Mouse (Mus musculus) MEL (cell line): ENCODE data around the gene Tbxas1. TPM values are rescaled to one million over a fixed set of nuclear protein-coding genes. Genes with fewer than 3 reads are reported as not detected.

Source experiments
- DNase-seq: peaks from one replicate; pipeline ENCODE4 v3.0.0; 2011; ENCODE audit warnings: low read depth, low spot score
- H3K27ac ChIP-seq: 2 replicates; pipeline ENCODE4 v1.5.1; 2012; ENCODE audit warnings: low read depth, mild to moderate bottlenecking, control low read depth, low read length, moderate library complexity; ENCODE audit not compliant: control insufficient read depth
- H3K27me3 ChIP-seq, 2 experiments: fragments of 150-350 bp in 1 of 2; sonication (generic) in 1 of 2; 2 replicates each; pipeline ENCODE4 v1.6.1; 2012; ENCODE audit warnings: low read length in 2 of 2, mild to moderate bottlenecking in 2 of 2, improper control_type of control experiment in 1 of 2, moderate library complexity in 1 of 2; ENCODE audit not compliant: insufficient read depth in 2 of 2, control insufficient read depth in 1 of 2
- H3K36me3 ChIP-seq, 2 experiments: 2 replicates each; pipeline ENCODE4 v1.6.1; 2012 to 2014; ENCODE audit warnings: low read length in 2 of 2, improper control_type of control experiment in 1 of 2, inconsistent platforms in 1 of 2, mild to moderate bottlenecking in 1 of 2; ENCODE audit not compliant: insufficient read depth in 2 of 2, control insufficient read depth in 1 of 2
- H3K4me1 ChIP-seq, 2 experiments: fragments of 150-350 bp in 1 of 2; sonication (generic) in 1 of 2; 2 replicates each; pipeline ENCODE4 v1.6.1; 2012; ENCODE audit warnings: low read length in 2 of 2, improper control_type of control experiment in 1 of 2, mild to moderate bottlenecking in 1 of 2; ENCODE audit not compliant: insufficient read depth in 2 of 2, control insufficient read depth in 1 of 2
- H3K4me3 ChIP-seq, 2 experiments: fragments of 150-350 bp in 1 of 2; sonication (generic) in 1 of 2; 2 replicates each; pipeline ENCODE4 v1.5.1; 2012; ENCODE audit warnings: low read depth in 2 of 2, low read length in 2 of 2, mild to moderate bottlenecking in 2 of 2, moderate library complexity in 2 of 2, control low read depth in 1 of 2, improper control_type of control experiment in 1 of 2; ENCODE audit not compliant: control insufficient read depth in 1 of 2, insufficient read depth in 1 of 2
- H3K79me2 ChIP-seq: 2 replicates; pipeline ENCODE4 v1.6.1; 2012; ENCODE audit warnings: mild to moderate bottlenecking, low read length, moderate library complexity; ENCODE audit not compliant: control insufficient read depth, poor library complexity, insufficient read depth
- H3K9ac ChIP-seq: 2 replicates; pipeline ENCODE4 v1.6.1; 2012; ENCODE audit warnings: low read depth, mild to moderate bottlenecking, control low read depth, low read length, moderate library complexity; ENCODE audit not compliant: control insufficient read depth, poor library complexity, severe bottlenecking
- H3K9me3 ChIP-seq: fragments of 150-350 bp; sonication (generic); replicated peaks from 2 replicates; pipeline ENCODE4 v1.6.1; 2012; ENCODE audit warnings: mild to moderate bottlenecking, low read length, improper control_type of control experiment, moderate library complexity; ENCODE audit not compliant: insufficient read depth
- BHLHE40 ChIP-seq: IDR thresholded peaks from 2 replicates; pipeline ENCODE4 v1.6.1; 2012; ENCODE audit warnings: low read depth, mild to moderate bottlenecking, inconsistent platforms, low read length, improper control_type of control experiment, borderline replicate concordance
- CHD2 ChIP-seq: IDR thresholded peaks from 2 replicates; pipeline ENCODE4 v1.6.1; 2011; ENCODE audit warnings: low read length, improper control_type of control experiment
- E2F4 ChIP-seq: IDR thresholded peaks from 2 replicates; pipeline ENCODE4 v1.6.1; 2011; ENCODE audit warnings: low read depth, low read length, improper control_type of control experiment, borderline replicate concordance
- GATA1 ChIP-seq: IDR thresholded peaks from 2 replicates; pipeline ENCODE4 v1.6.1; 2011; ENCODE audit warnings: low read depth, low read length, improper control_type of control experiment
- JUND ChIP-seq: IDR thresholded peaks from 2 replicates; pipeline ENCODE4 v1.6.1; 2011; ENCODE audit warnings: low read depth, mild to moderate bottlenecking, improper control_type of control experiment, low read length
- KAT2A ChIP-seq: conservative IDR thresholded peaks from 2 replicates; pipeline ENCODE4 v1.6.1; 2012; ENCODE audit warnings: low read depth, low read length, improper control_type of control experiment, inconsistent platforms
- MAFK ChIP-seq: IDR thresholded peaks from 2 replicates; pipeline ENCODE4 v1.6.1; 2011; ENCODE audit warnings: low read depth, mild to moderate bottlenecking, low read length, improper control_type of control experiment, borderline replicate concordance
- MAX ChIP-seq: IDR thresholded peaks from 2 replicates; pipeline ENCODE4 v1.6.1; 2011; ENCODE audit warnings: low read length, improper control_type of control experiment
- MAZ ChIP-seq: IDR thresholded peaks from 2 replicates; pipeline ENCODE4 v1.6.1; 2012; ENCODE audit warnings: low read depth, mild to moderate bottlenecking, inconsistent platforms, low read length, improper control_type of control experiment
- MYB ChIP-seq: IDR thresholded peaks from 2 replicates; pipeline ENCODE4 v1.6.1; 2011; ENCODE audit warnings: mild to moderate bottlenecking, low read depth, low read length, improper control_type of control experiment
- NELFE ChIP-seq: IDR thresholded peaks from 2 replicates; pipeline ENCODE4 v1.6.1; 2011; ENCODE audit warnings: low read depth, low read length, improper control_type of control experiment
- NRF1 ChIP-seq: IDR thresholded peaks from 2 replicates; pipeline ENCODE4 v1.6.1; 2014; ENCODE audit warnings: low read depth, mild to moderate bottlenecking, inconsistent platforms, low read length, improper control_type of control experiment, moderate library complexity; ENCODE audit not compliant: poor library complexity, insufficient read depth, severe bottlenecking
- POLR2AphosphoS5 ChIP-seq: IDR thresholded peaks from 2 replicates; pipeline ENCODE4 v1.6.1; 2012; ENCODE audit warnings: low read depth, borderline replicate concordance, mild to moderate bottlenecking, inconsistent platforms, low read length, moderate library complexity, mixed read lengths
- RCOR1 ChIP-seq: IDR thresholded peaks from 2 replicates; pipeline ENCODE4 v1.6.1; 2012; ENCODE audit warnings: low read depth, mild to moderate bottlenecking, inconsistent platforms, low read length, improper control_type of control experiment
- SMC3 ChIP-seq: IDR thresholded peaks from 2 replicates; pipeline ENCODE4 v1.6.1; 2011; ENCODE audit warnings: low read depth, low read length, improper control_type of control experiment
- TAL1 ChIP-seq: IDR thresholded peaks from 2 replicates; pipeline ENCODE4 v1.6.1; 2012; ENCODE audit warnings: mild to moderate bottlenecking, inconsistent platforms, low read length, moderate library complexity, mixed read lengths
- UBTF ChIP-seq: IDR thresholded peaks from 2 replicates; pipeline ENCODE4 v1.6.1; 2012; ENCODE audit warnings: low read depth, mild to moderate bottlenecking, inconsistent platforms, low read length, improper control_type of control experiment, moderate library complexity, borderline replicate concordance; ENCODE audit not compliant: insufficient read depth
- USF2 ChIP-seq, 2 experiments: IDR thresholded peaks; 2 replicates each; pipeline ENCODE4 v1.6.1; 2011 to 2012; ENCODE audit warnings: improper control_type of control experiment in 2 of 2, low read length in 2 of 2, borderline replicate concordance in 1 of 2, inconsistent platforms in 1 of 2, low read depth in 1 of 2, mild to moderate bottlenecking in 1 of 2; ENCODE audit not compliant: insufficient read depth in 1 of 2
- ZC3H11A ChIP-seq: IDR thresholded peaks from 2 replicates; pipeline ENCODE4 v1.6.1; 2012; ENCODE audit warnings: low read depth, mild to moderate bottlenecking, inconsistent platforms, low read length, improper control_type of control experiment
- ZMIZ1 ChIP-seq: IDR thresholded peaks from 2 replicates; pipeline ENCODE4 v1.6.1; 2012; ENCODE audit warnings: low read depth, mild to moderate bottlenecking, inconsistent platforms, low read length, improper control_type of control experiment, moderate library complexity
- polyA plus RNA-seq, 2 experiments: library from polyadenylated mRNA; stranded (reverse) in 1 of 2; unstranded in 1 of 2; fragments of >175 nt in 1 of 2; fragments of >200 nt in 1 of 2; gene quantifications; 2 replicates each; pipeline versions ENCODE4 v1.2.1 to v1.2.4; 2012; ENCODE audit warnings: low replicate concordance in 2 of 2, low read depth in 1 of 2; ENCODE audit not compliant: insufficient read length in 2 of 2, insufficient read depth in 1 of 2, missing spikeins in 1 of 2
- total RNA-seq: library from RNA; depleted of rRNA; stranded (reverse); fragments of 300-350 nt; gene quantifications from 2 replicates; pipeline ENCODE4 v1.2.3, GENCODE M21; 2012

Tbxas1 gene
- total and polyA plus RNA-seq, 3 experiments: 0.54 to 2.7 TPM; not detected in 1

GRCm38 (mm10) chr6:39115438-39115837 is 240.2 kb downstream of the Tbxas1 start:
- TF ChIP-seq GATA1 (no peak), MAFK (no peak), JUND (no peak), CHD2 (no peak), MAZ (no peak), KAT2A (no peak), USF2 (IDR thresholded peaks at IDR 0.05; ENCODE audit: borderline replicate concordance in 1 of 2, insufficient read depth in 1 of 2, low read depth in 1 of 2, low read length in 2 of 2) (no peak), ZMIZ1 (no peak), POLR2AphosphoS5 (no peak), NRF1 (no peak), NELFE (no peak), RCOR1 (no peak), SMC3 (no peak), UBTF (no peak), E2F4 (no peak), MAX (no peak), MYB (no peak), ZC3H11A (no peak), TAL1 (no peak), BHLHE40 (no peak)
- Histone ChIP-seq H3K4me1 (peaks cover 0 to 4% of the 10 kb centered on the region in 2 experiments; a peak in 1 of 4 replicates), H3K36me3 (no peaks in the 10 kb centered on the region), H3K9ac (no peak overlapping the region), H3K9me3 (no peaks in the 10 kb centered on the region), H3K4me3 (no peak overlapping the region), H3K27ac (no peak overlapping the region), H3K79me2 (no peaks in the 10 kb centered on the region; the same call in 1 of the 2 replicates), H3K27me3 (0 out of 4 replicates have a peak, but pooled peaks cover 0 to 1% of the 10 kb centered on the region in 2 experiments)
- no peak for DNase-seq
